Mouse (Mus musculus) left cerebral cortex, adult 18-20 months (tissue): ENCODE measurements at regions not wholly inside any gene's neighbourhood (a gene's known extent, or its start where the extent isn't known, plus 50 kb on each side); places are given as distances from the start of the nearest gene placed in this dataset.
A peak's percentile ranks its signal among the peaks of the same experiment; 100 is the strongest.

Experiments
- DNase-seq, 2 experiments: peaks; one replicate each; pipeline ENCODE4 v3.0.0; 2021 to 2022; ENCODE audit warnings: low spot score in 2 of 2, mixed read lengths in 1 of 2

GRCm38 (mm10) chr2:59406976-59407375 is 77.5 kb upstream of the Dapl1 start:
- DNase-seq, result peak in 1 of 2 experiments; percentile 17

DNA sequence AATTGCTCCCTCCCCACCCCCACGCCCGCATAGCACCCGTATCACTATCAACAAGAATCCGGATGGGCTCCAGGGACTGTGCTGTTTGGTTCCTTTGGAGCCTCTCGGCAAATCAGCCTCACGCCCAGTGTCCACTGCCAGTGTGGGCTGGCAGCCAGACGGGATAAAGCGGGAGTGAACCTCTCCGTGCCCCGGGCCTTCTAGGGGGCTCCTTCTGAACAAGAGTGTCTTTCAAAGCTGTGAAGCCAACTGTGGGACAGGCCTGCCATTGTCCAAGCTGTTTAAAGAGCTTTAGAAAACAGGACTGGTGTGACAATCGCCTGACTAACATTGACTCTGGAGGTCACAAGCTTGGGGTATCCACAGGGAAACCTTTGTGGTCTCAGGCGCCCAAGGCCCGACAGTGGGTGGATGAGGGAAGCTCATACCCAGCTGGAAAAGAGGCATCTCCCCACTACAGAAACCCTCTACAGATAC is 76.9 kb upstream of the Dapl1 start:
- DNase-seq, result peak; percentile 17 to 45

GRCm38 (mm10) chr2:59408040-59408587 is 76.3 kb upstream of the Dapl1 start:
- DNase-seq, result no peak

DNA sequence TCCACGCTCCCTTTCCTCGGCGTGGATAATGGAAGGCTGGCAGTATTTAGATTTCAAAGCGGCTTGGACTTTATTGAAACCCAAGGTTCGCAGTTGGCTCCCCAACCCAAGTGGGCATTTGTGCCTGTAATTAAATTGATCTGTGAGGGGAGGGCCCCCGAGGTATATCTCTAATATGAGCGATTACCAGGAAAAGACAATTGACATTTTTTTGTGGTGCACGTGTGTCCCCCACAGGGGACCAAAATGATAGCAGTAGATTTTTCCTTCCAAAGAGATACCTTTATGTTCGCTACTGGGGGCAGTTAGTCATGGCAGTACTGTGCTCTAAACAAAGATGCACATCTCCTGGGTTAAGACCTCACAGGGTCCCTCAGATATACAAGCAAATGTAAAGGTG is 69.8 kb upstream of the Dapl1 start:
- no peak for DNase-seq

DNA sequence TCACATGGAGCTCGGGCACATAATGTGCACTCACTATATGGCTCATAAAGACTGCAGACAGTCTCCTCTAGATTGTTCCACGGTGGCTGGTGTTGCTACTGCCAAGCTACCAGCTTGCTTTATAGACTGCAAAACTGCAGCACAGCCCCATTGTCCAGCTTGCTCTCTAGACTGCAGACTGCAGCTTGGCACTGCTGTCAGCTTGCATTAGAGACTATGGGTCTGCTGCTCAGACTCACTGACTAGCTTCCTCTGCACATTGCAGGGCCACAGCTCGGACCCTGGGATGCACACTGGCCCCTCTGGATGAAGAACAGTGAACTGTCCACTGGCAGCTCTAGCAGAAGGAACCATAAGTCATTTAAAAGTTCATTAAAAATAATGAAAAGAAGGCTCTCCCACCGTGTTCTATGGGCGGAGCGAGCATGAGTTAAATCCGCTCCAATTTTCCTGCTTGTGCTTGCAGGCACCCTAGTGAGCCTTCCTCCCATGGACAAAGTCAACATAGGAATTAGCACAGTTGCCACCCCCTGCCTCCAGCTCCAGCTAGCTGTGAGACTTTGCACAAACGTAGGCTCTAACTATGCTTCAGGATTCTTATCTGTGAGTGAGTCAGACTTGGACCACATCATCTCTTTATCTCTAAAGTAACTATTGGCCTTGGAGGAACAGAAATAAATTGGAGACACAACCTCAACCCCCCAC is 67.8 kb upstream of the Dapl1 start:
- no peak for DNase-seq

GRCm38 (mm10) chr2:59417384-59417955 is 67.0 kb upstream of the Dapl1 start:
- DNase-seq, result no peak

- no peak for DNase-seq
Measured at GRCm38 (mm10) chr2:59420496-59420895, 64.0 kb upstream of the Dapl1 start.

DNA sequence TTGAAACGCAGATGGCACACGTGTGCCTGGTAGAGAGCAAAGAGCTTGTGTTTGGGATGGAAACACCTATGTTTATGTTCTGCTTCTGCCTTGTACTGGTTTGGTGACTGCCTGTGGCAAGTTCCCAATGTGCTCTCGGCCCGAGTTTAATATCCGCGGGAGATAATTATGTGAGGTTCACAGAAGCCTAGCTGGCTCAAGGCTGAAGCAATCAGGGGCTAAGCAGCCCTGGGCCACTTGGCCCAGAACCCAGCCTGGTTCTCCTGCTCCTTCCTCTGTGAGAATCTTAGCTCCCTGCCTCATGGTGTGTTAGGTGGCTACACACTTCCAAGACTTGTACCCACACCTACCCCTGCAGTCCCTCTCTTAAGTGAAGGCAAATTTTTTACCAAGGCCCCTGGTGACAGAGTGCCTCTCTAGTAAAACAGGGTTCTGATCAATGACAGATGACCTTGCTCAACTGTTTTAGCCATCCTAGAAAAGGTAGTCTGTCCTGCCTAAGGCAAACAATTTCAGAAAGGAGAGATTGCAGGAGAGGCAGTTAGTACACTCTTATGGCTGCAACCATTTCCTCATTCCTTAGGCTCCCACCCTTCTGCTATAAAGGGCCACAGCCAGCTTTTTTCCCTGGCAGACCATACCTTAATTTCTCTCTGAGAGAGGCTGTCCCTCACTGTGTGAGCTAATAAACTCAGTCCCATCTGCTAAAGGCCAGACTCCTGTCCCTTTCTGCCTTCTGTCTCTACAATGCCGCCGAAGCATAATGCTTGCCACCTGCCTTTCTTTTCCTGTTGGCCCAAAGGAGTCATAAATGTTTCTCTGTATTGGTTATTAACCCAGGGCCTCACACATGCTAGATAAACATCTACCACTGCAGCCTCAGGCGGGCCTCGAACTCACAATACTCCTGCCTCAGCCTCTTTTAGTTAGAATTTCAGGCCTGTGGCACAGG is 61.9 kb upstream of the Dapl1 start:
- DNase-seq, result no peak

GRCm38 (mm10) chr2:59424205-59424604 is 60.2 kb upstream of the Dapl1 start:
- DNase-seq, result no peak

DNA sequence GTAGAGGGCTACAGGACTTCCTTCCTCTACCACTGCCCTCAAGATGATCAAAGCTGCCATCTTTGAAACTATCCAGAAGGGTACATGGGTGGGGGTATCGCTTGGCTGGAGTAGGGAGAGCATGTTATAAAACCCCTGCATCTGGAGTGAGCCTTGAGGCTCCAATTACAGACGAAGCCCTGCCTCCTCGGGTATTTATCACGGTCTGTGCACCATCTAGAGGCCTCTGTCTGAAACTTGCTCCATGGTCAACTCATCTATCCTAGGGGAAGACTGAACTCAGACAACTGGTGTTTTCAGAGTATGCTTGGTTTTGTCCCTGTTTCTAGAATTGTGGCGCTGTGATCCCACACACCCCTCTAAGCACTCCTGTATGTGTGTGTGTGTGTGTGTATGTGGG is 59.7 kb upstream of the Dapl1 start:
- DNase-seq, result peak; percentile 30 to 38

- DNase-seq, result no peak
Measured at GRCm38 (mm10) chr2:59425876-59426275, 58.6 kb upstream of the Dapl1 start.

DNA sequence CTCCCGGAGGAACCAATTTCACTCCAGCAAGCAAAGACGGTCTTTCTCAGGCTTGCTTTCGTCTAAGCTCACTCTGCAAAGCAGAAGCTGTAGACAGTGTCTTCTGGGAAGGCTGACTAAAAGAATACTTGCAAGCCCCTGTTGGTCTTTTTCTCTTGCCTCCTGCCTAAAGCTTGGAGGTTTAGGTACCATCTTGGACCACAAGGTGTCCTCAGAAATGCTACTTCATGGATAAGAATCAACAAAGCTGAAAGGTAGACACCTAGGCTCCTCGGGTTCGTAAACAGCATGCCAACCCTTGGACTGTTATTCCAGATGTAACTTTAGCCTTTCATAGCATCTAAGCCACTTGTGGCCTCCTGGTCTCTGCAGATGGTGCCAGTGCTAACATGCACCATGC is 53.0 kb upstream of the Dapl1 start:
- DNase-seq, result no peak

GRCm38 (mm10) chr2:59431867-59432266 is 52.6 kb upstream of the Dapl1 start:
- DNase-seq, result no peak
